Mouse (Mus musculus): ENCODE results near the gene Vps13a.
"Not testable (repeated sequence)": the region's sequence is repeated elsewhere in the genome, so short reads cannot be mapped to it uniquely, and the experiment has no call there.

The Vps13a gene

DNA sequence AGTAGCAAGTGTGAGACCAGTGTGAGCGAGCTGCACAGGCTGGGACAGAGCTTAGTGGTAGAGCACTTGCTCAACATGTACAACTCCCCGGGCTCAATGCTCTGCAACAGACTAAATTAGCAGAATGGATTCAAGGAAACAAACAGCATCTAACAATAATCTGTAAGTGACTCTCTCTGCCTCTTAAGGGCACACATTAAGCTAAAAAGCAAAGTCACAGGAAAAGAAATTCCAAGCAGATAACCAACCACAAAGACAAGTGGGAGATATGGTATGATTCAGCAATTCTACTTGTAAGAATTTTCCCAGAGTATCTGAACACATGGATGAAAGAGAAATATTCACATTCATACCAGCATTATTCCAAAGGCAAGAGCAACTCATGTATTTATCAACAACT lies 13.3 kb downstream of the Vps13a start:
- DNase-seq (ENCODE audit: low spot score in 2 of 2), result no peak

DNA sequence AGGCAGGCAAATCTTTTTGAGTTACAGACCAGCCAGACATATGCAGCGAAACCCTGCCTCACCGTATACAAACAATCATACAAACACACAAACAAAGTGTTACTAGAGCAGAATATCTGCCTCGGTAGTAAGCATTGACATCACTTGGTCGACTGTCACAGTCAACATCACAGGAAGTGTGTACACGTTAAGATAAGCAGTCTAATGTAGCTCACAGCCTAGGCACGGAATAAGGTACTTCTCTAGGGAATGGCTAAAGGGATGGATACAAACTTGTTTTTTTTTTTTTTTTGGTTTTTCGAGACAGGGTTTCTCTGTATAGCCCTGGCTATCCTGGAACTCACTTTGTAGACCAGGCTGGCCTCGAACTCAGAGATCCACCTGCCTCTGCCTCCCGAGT lies 23.3 kb downstream of the Vps13a start:
- DNase-seq (ENCODE audit: low spot score in 2 of 2), result not testable (repeated sequence)

DNA sequence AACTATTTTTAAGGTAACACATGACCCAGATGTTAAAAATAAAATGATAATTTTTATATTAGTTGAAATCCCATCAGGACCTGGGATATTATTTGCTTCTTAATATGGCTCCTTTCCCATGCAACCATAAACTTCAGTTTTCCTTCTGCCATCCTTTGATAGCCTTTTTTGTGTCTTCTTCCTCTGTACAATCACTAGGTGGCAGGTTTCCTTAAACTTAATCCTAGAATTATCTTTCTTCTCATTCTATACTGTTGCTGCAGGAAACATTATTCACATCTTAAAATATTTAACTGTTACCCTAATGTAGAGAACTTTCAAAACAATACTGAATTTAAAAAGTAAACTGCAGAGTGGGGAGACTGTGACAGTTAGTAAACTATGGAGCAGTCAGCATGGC lies 24.9 kb downstream of the Vps13a start:
- DNase-seq (ENCODE audit: low spot score in 2 of 2), result no peak

DNA sequence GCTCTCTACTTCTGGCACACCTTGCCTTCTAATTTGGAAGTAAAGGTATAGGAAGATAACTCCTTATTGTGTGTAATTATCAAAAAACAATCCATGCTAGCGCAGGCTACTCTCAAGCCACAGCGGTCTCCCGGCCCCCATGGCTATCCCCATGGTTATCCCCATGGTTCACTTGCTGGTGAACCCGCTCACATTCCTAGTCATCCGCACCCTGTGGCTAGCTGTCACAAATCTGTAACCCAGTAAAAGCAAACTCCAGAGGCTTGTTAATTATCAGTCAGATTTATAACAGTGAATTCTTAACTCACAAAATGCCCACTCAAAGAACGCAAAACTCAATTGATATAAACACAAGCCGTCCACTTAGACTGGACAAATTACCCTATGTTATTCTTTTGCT lies 25.5 kb downstream of the Vps13a start:
- DNase-seq (ENCODE audit: low spot score in 2 of 2), result no peak

GRCm38 (mm10) chr19:16753151-16753550 lies 27.6 kb downstream of the Vps13a start:
- no peak for DNase-seq (ENCODE audit: low spot score in 2 of 2)

GRCm38 (mm10) chr19:16736854-16737253 lies 43.9 kb downstream of the Vps13a start:
- DNase-seq (ENCODE audit: low spot score in 2 of 2), result no peak

- no peak for DNase-seq (ENCODE audit: low spot score in 2 of 2)
These were observed 52.0 kb downstream of the Vps13a start for GRCm38 (mm10) chr19:16728729-16729128.

DNA sequence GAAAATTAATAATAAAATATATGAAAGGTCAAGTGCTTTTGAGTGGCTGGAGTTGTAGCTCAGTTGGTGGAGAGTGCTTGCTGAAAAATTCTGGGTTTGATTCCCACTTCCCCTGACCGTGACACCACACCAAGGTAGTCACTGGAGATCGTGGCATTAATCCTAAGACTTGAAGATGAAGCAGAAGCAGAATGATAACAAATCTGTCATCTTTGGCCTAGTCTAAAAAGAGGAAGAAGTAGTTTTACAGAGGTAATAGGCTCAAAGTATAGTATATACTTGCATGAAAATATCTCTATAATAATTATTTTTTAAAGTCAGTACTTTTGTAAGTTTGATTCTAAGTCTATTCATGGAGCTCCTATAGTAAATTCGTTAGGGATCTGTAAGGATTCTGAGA lies 65.5 kb downstream of the Vps13a start:
- no peak for DNase-seq (ENCODE audit: low spot score in 2 of 2)

DNA sequence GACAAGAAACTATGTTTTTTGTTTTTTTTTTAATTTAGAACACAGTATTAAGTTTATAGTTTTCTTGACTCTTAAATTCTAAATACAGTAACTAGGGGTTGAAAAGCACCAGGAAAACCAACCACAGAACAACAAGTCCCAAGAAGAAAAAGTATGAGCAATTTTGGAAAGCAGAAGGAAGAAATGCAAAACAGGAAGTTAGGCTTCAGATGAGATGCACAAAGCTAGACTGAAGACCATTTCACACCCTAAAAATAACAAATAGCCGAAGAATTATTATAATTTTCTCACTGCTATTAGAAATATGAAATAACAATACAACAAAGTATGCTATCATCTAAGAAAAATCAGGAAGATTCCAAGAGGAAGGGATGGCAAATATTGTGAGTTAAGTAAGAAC lies 78.9 kb downstream of the Vps13a start:
- DNase-seq (ENCODE audit: low spot score in 2 of 2), result no peak

DNA sequence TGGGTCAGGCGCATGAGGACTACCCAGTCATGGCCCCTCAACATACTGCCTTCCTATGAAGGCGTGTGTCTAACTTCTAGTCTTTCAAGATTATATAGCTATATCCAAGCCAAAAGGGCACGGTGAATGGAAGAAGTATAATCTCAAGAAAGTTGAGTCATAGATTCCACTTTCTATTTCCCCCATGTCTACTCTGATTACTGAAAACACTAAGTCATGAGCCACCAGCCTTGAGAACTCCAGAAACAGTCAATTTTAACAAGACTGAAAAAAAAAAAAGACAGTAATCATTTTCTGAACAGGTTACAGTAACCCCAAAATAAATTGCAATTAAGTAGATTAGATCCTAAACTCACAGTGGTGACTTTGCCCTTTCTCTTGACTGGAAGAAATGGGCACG lies 95.8 kb downstream of the Vps13a start:
- no peak for DNase-seq (ENCODE audit: low spot score in 2 of 2)

- DNase-seq (ENCODE audit: low spot score in 2 of 2), result no peak
These were observed 96.5 kb downstream of the Vps13a start for GRCm38 (mm10) chr19:16684210-16684609.

- DNase-seq (ENCODE audit: low spot score in 2 of 2), result no peak
These were observed 154.9 kb downstream of the Vps13a start for GRCm38 (mm10) chr19:16625610-16626395.

- no peak for DNase-seq (ENCODE audit: low spot score in 2 of 2)
These were observed 155.7 kb downstream of the Vps13a start for GRCm38 (mm10) chr19:16624994-16625393.

- no peak for DNase-seq (ENCODE audit: low spot score in 2 of 2)
These were observed 157.6 kb downstream of the Vps13a start for GRCm38 (mm10) chr19:16623154-16623553.

DNA sequence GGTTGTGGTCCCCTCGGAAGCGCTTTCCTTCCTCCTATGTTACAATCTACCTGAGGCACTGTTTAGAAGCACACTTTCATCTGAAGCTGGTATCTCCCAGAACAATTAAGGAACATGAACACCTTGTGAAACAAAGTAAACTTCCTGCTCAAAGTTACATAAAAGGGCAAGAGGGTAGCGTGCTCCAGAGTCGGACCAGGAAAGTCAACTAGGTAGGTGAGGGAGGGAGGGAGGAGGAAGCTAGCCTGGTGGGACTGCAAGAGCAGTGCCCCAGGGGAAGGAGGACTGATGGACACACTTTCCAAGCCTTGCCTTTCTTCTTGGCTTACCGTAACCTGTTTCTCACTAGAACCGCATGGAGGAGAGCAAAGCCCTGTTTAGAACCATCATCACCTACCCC lies 173.1 kb downstream of the Vps13a start:
- no peak for DNase-seq (ENCODE audit: low spot score in 2 of 2)

DNA sequence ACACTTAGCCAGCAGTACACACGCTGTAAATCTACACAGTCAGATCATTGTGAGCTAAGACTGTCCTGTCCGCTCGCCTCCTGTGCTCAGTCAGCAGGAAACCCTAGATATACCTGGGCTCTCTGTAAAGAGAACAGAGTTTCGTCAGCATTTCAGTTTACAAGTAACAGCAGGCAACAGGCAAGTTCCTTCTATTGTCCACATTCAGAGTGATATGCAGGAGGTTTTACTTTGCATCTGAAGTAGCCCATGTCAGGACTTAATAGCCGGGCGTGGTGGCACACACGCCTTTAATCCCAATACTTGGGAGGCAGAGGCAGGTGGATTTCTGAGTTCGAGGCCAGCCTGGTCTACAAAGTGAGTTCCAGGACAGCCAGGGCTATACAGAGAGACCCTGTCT lies 178.7 kb downstream of the Vps13a start:
- no peak for DNase-seq (ENCODE audit: low spot score in 2 of 2)

DNA sequence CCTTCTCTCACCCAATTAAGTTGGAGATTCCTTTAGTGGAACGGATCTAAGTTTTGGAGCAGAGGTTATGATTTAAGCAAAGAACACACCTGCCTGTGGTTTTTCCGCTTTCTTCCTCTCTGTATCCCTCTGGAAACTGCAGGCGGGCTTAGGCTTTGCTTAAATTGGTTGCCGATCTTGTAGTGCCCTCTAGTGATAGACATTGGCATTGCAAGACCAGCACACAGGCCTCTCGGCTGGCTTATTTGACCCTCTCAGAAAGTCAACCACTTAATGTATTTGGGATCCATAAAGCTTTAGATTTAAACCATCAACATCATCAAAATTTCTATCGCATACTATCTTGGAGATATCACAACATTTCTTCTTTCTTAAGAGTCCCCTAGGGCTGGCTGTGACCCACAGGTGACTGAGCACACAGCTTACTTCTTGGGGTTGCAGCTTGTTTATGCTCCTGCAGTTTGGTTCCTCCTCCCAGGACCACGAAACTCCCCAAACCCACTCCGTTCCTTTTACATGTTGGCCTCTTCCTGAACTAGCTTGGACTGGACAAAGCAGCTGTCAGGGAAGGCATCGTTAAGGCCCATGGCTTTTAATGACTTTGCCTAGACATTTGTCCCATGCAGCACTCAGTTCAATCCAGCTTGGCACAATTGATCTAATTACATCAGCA lies 181.3 kb downstream of the Vps13a start:
- DNase-seq (ENCODE audit: low spot score in 2 of 2), result peak; percentile 46 to 78

DNA sequence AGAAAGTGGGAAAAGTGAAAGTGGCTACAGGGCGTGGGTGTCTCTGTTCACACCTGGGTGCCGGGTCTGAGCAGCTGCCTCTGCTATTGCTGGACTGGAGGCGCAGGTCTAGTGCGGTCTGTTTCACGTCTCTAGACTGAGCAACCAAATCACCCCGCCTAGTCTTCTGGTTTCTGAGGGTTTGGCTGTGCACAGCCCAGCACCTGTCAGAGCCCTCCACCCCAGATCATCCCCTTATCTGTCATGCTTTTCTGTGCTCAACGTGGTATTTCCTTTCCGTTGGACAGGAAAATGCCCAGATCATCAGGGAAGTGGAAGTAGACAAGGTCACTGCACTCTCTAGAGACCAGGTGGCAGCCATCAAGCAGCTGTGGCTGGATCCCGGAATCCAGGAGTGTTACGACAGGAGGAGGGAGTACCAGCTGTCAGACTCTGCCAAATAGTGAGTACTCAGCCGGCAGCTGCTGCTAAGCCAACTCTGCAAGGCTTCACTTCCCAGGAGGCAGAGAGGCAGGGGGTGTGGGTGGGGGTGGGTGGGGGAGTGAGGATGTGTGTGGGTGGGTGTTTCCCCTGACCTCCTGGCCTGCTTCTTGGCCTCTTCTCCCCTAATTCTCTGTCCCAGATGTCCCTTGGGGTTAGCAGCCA lies 182.0 kb downstream of the Vps13a start:
- peak; percentile 8 to 13 for DNase-seq (ENCODE audit: low spot score in 2 of 2)

DNA sequence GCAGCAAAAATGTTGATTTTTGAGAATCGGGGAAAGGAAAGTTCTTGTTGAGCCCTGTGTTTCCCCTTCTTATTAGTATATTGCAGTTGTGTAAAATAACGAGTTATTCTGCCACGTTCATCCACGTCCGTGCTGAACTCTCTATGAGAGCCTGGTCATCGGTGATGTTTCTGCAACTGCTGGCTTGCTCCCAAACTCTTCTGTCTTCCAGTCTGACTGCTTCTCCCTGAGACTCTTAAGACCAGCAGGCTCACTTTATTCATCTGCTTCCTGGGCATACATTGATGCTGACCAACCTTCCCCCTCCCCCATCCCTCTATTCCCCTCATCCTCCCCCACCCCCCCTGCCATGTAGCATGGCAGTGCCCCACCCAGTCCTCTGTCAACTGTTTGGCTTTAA lies 183.5 kb downstream of the Vps13a start:
- no peak for DNase-seq (ENCODE audit: low spot score in 2 of 2)

DNA sequence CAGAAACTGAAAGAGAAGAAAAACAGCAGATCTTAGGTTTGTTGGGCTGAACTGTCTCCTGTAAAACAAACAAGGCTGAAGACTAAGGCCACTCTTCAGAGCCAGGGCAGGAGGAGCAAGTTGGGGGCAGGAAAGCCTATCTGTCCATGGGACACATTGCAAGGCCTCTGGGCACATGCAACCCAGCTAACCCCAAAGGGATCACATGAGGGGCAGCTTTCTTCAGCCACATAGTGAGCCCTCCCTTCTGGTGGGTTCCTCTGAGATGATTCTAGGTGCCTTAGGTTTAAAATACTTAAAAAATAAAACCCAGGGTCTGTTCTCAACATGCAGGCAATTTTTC lies 186.8 kb downstream of the Vps13a start:
- no peak for DNase-seq (ENCODE audit: low spot score in 2 of 2)

GRCm38 (mm10) chr19:16593256-16593974 lies 187.3 kb downstream of the Vps13a start:
- DNase-seq (ENCODE audit: low spot score in 2 of 2), result no peak

DNA sequence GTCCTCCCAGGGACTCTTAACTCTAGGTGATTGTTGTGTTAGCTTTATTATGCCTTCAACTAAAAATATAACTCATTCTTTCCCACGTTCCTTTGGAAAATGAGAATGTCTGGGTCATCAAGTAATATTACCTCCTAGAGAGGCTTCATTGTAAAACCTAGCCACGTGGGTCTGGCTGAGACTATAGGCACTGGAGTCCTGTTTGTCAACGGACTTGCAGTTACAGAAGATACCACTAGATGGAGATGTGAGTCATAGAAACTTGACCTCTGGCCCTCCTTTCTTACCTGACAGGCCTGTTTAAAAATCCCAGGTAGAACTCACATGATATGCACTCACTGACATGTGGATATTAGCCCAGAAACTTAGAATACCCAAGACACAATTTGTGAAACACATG lies 195.4 kb downstream of the Vps13a start:
- no peak for DNase-seq (ENCODE audit: low spot score in 2 of 2)

Measured in heart, adult 9 months (tissue).